Mouse (Mus musculus) thymus, adult 2 months (tissue): ENCODE data around the gene Txk.

ENCODE experiments used
- CTCF ChIP-seq: fragments of 200-500 bp; IDR thresholded peaks from 2 replicates; pipeline ENCODE4 v1.5.1; 2012; ENCODE audit warnings: mild to moderate bottlenecking, control low read depth, low read length, moderate library complexity, borderline replicate concordance; ENCODE audit not compliant: control insufficient read depth, poor library complexity, insufficient read depth; ENCODE audit errors: extremely low read depth
- POLR2A ChIP-seq: fragments of 200-500 bp; IDR thresholded peaks from 2 replicates; pipeline ENCODE4 v1.6.1; 2012; ENCODE audit warnings: mild to moderate bottlenecking, low read length, control low read depth, moderate library complexity; ENCODE audit not compliant: control insufficient read depth, poor library complexity, insufficient read depth; ENCODE audit errors: extremely low read depth

DNA sequence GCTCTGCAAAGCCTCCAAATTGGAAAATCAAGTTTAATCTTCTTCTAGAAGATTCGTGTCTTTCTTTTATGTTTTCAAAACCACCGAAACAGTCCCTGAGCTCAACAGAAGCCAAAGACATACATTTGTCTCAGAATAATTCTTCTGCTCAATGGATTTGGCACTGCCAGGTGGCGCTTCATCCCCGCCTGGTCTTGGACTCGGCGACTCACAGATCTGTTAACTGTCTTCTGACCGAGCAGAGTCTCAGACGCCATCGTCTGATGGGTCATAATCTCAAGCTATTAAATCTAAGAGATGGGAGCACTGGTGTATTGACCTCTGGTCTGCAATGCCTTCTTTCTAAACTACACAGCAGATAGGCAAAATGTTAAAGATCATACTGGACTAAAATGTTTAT is 84.2 kb downstream of the Txk start:
- no peak for TF ChIP-seq CTCF
- TF ChIP-seq POLR2A: no peak
